Mouse (Mus musculus) kidney, postnatal 4 days (tissue): ENCODE results near the gene Agrp.
A peak's percentile ranks its signal among the peaks of the same experiment; 100 is the strongest.

Source experiments
- DNase-seq, 2 experiments: peaks; one replicate each; pipeline ENCODE4 v3.0.0; 2021; ENCODE audit warnings: mixed read lengths in 2 of 2

Gene Agrp

GRCm38 (mm10) chr8:105517346-105517745 is 119.8 kb downstream of the Agrp start:
- peak in 1 of 2 experiments; percentile 43 for DNase-seq
